Mouse (Mus musculus) ES-E14 (cell line): ENCODE results near the gene Gja1.

Experiments used
- CHD2 ChIP-seq: IDR thresholded peaks from 2 replicates; pipeline ENCODE4 v1.6.1; 2014; ENCODE audit warnings: mild to moderate bottlenecking, low read depth, low read length, inconsistent platforms
- HCFC1 ChIP-seq: IDR thresholded peaks from 2 replicates; pipeline ENCODE4 v1.6.1; 2012; ENCODE audit warnings: low read length, inconsistent platforms, borderline replicate concordance; ENCODE audit not compliant: insufficient read depth
- ZC3H11A ChIP-seq: IDR thresholded peaks from 2 replicates; pipeline ENCODE4 v1.6.1; 2012; ENCODE audit warnings: low read depth, mild to moderate bottlenecking, inconsistent platforms, low read length, borderline replicate concordance
- ZNF384 ChIP-seq: IDR thresholded peaks from 2 replicates; pipeline ENCODE4 v1.6.1; 2012; ENCODE audit warnings: low read depth, low read length, inconsistent platforms

- TF ChIP-seq CHD2 (no peak), ZNF384 (no peak), HCFC1 (no peak), ZC3H11A (no peak)
Measured at GRCm38 (mm10) chr10:56377966-56378647, 977 bp downstream of the Gja1 start.
